Mouse (Mus musculus) forebrain, embryonic 10.5 days (tissue): ENCODE results near the gene Olfr573-ps1. TPM values are rescaled to one million over a fixed set of nuclear protein-coding genes. Genes with fewer than 3 reads are reported as not detected.

Source experiments
- DNase-seq: peaks from one replicate; pipeline ENCODE4 v3.0.0-alpha.2; 2017; ENCODE audit warnings: low spot score; ENCODE audit errors: extremely low spot score
- H3K27ac ChIP-seq: fragments of 300-500 bp; sonication (generic); 2 replicates; pipeline ENCODE4 v1.5.1; 2016; ENCODE audit warnings: mild to moderate bottlenecking
- H3K27me3 ChIP-seq: fragments of 300-500 bp; sonication (generic); 2 replicates; pipeline ENCODE4 v1.6.1; 2016; ENCODE audit warnings: mild to moderate bottlenecking; ENCODE audit not compliant: poor library complexity, severe bottlenecking
- H3K36me3 ChIP-seq: fragments of 300-500 bp; sonication (generic); replicated peaks from 2 replicates; pipeline ENCODE4 v1.6.1; 2016; ENCODE audit warnings: mild to moderate bottlenecking, moderate library complexity
- H3K4me1 ChIP-seq: fragments of 300-500 bp; sonication (generic); 2 replicates; pipeline ENCODE4 v1.6.1; 2016
- H3K4me3 ChIP-seq: fragments of 300-500 bp; sonication (generic); 2 replicates; pipeline ENCODE4 v1.5.1; 2016; ENCODE audit warnings: mild to moderate bottlenecking, moderate library complexity
- H3K9me3 ChIP-seq: fragments of 300-500 bp; sonication (generic); 2 replicates; pipeline ENCODE4 v1.6.1; 2016; ENCODE audit warnings: mild to moderate bottlenecking, moderate library complexity
- WGBS: fragments of 180-500 bp; shearing (Covaris S2); methylation state at CpG from one replicate; pipeline ENCODE4 v1.1.7; 2016; 5-methylcytosine and 5-hydroxymethylcytosine counted together
- polyA plus RNA-seq: library from polyadenylated mRNA; unstranded; fragments of >200 nt; fragmentation: Nextera tagmentation; extraction: Ambion mirVana; gene quantifications from 2 replicates; pipeline ENCODE4 v1.2.1, GENCODE M21; 2016

Olfr573-ps1 gene
- polyA plus RNA-seq, 1 experiment from 2014 or later, result not detected

GRCm38 (mm10) chr7:102917032-102917875, 25.1 kb downstream of the Olfr573-ps1 start, which contains the start of gene Olfr571:
Gene Olfr571, minus strand, starts transcription at chr7:102917536.
- H3K4me3 ChIP-seq, result no peak within 1 kb of the TSS
- no peaks in the 10 kb centered on the region for H3K27me3 ChIP-seq
- H3K27ac ChIP-seq, result no peak within 1 kb of the TSS
- no peaks in the 10 kb centered on the region for H3K9me3 ChIP-seq
- no peaks in the 10 kb centered on the region for H3K36me3 ChIP-seq
- 68% methylated on average over 4 of the region's 4 CpGs for WGBS
- no peak for DNase-seq
- no peaks in the 10 kb centered on the region for H3K4me1 ChIP-seq

DNA sequence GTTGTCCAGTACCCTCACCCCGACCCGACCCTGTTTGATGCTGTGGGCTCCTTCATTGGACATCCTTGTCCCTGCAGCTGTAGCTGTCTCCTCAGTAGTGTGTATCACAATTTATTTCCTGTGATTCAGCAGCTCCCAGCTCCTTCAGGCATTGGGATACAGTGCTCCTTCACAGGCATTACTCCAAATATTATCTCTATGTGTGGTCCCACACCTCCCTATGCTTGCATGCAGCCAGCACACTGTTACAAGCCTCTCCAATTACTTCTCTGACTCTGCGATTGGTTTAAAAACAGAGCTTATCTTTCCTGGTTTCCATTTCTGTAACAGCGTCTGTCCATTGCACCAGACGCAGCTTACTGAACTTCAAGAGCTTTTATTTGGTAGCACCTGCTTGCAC, 26.0 kb downstream of the Olfr573-ps1 start:
- Histone ChIP-seq H3K4me1 (no peaks in the 10 kb centered on the region), H3K4me3 (no peak overlapping the region), H3K27ac (no peak overlapping the region), H3K9me3 (no peaks in the 10 kb centered on the region), H3K27me3 (no peaks in the 10 kb centered on the region), H3K36me3 (no peaks in the 10 kb centered on the region)
- 82% methylated on average over 5 of the region's 5 CpGs for WGBS
- no peak for DNase-seq

GRCm38 (mm10) chr7:102915261-102915660, 27.1 kb downstream of the Olfr573-ps1 start:
- H3K4me3 ChIP-seq, result no peak overlapping the region
- no peaks in the 10 kb centered on the region for H3K36me3 ChIP-seq
- H3K9me3 ChIP-seq, result no peaks in the 10 kb centered on the region
- 65% methylated on average over 1 of the region's 1 CpGs for WGBS
- H3K27ac ChIP-seq, result no peak overlapping the region
- no peaks in the 10 kb centered on the region for H3K4me1 ChIP-seq
- no peaks in the 10 kb centered on the region for H3K27me3 ChIP-seq
- no peak for DNase-seq

Other genes starting within 250 kb of the Olfr573-ps1 start
- not detected in 2 replicates for gene Olfr557, start 246.7 kb downstream of the Olfr573-ps1 start, polyA plus RNA-seq
- not detected in 2 replicates for gene Olfr558, start 240.4 kb downstream of the Olfr573-ps1 start, polyA plus RNA-seq
- gene Olfr33, start 223.5 kb downstream of the Olfr573-ps1 start, polyA plus RNA-seq, result not detected in 2 replicates
- not detected in 2 replicates for gene Olfr559, start 215.1 kb downstream of the Olfr573-ps1 start, polyA plus RNA-seq
- not detected in 2 replicates for gene Olfr560, start 183.2 kb downstream of the Olfr573-ps1 start, polyA plus RNA-seq
- gene Olfr78, start 183.1 kb downstream of the Olfr573-ps1 start, polyA plus RNA-seq, result not detected in 2 replicates
- gene Olfr561, start 171.4 kb downstream of the Olfr573-ps1 start, polyA plus RNA-seq, result not detected in 2 replicates
- not detected in 2 replicates for gene Olfr564, start 139.1 kb downstream of the Olfr573-ps1 start, polyA plus RNA-seq
- not detected in 2 replicates for gene Olfr566, start 83.8 kb downstream of the Olfr573-ps1 start, polyA plus RNA-seq
- not detected in 2 replicates for gene Olfr568, start 65.5 kb downstream of the Olfr573-ps1 start, polyA plus RNA-seq
- gene Olfr569, start 51.7 kb downstream of the Olfr573-ps1 start, polyA plus RNA-seq, result not detected in 2 replicates
- gene Olfr570, start 48.0 kb downstream of the Olfr573-ps1 start, polyA plus RNA-seq, result not detected in 2 replicates
- not detected in 2 replicates for gene Olfr571, start 25.0 kb downstream of the Olfr573-ps1 start, polyA plus RNA-seq
- not detected in 2 replicates for gene Olfr572, start 18.2 kb downstream of the Olfr573-ps1 start, polyA plus RNA-seq
- gene Olfr574, start 5.9 kb upstream of the Olfr573-ps1 start, polyA plus RNA-seq, result not detected in 2 replicates
- not detected in 2 replicates for gene Olfr575, start 16.2 kb upstream of the Olfr573-ps1 start, polyA plus RNA-seq
- gene Olfr576, start 20.1 kb upstream of the Olfr573-ps1 start, polyA plus RNA-seq, result not detected in 2 replicates
- gene Olfr577, start 33.4 kb upstream of the Olfr573-ps1 start, polyA plus RNA-seq, result not detected in 2 replicates
- not detected in 2 replicates for gene Olfr578, start 46.7 kb upstream of the Olfr573-ps1 start, polyA plus RNA-seq
- gene Olfr582, start 95.4 kb upstream of the Olfr573-ps1 start, polyA plus RNA-seq, result not detected in 2 replicates
- not detected in 2 replicates for gene Olfr583, start 108.7 kb upstream of the Olfr573-ps1 start, polyA plus RNA-seq
- gene Olfr584, start 139.3 kb upstream of the Olfr573-ps1 start, polyA plus RNA-seq, result not detected in 2 replicates
- gene Olfr585, start 155.1 kb upstream of the Olfr573-ps1 start, polyA plus RNA-seq, result not detected in 2 replicates
- not detected in 2 replicates for gene Olfr586, start 183.1 kb upstream of the Olfr573-ps1 start, polyA plus RNA-seq
- not detected in 2 replicates for gene Olfr588-ps1, start 198.3 kb upstream of the Olfr573-ps1 start, polyA plus RNA-seq
- gene Olfr589, start 213.8 kb upstream of the Olfr573-ps1 start, polyA plus RNA-seq, result not detected in 2 replicates
- not detected in 2 replicates for gene Olfr591, start 235.8 kb upstream of the Olfr573-ps1 start, polyA plus RNA-seq
- not detected in 2 replicates for gene Olfr592, start 242.2 kb upstream of the Olfr573-ps1 start, polyA plus RNA-seq